Mouse (Mus musculus): ENCODE measurements around the gene 5730522E02Rik.
A peak's percentile ranks its signal among the peaks of the same experiment; 100 is the strongest.

5730522E02Rik gene

GRCm38 (mm10) chr11:25819789-25820188 lies 390.8 kb downstream of the 5730522E02Rik start:
- no peak for DNase-seq (ENCODE audit: low read depth, low spot score)

GRCm38 (mm10) chr11:25813446-25813845 lies 397.1 kb downstream of the 5730522E02Rik start:
- DNase-seq (ENCODE audit: low read depth, low spot score), result no peak

GRCm38 (mm10) chr11:25787691-25788090 lies 422.9 kb downstream of the 5730522E02Rik start:
- DNase-seq (ENCODE audit: low read depth, low spot score), result no peak

- no peak for DNase-seq (ENCODE audit: low read depth, low spot score)
Observed at GRCm38 (mm10) chr11:25772231-25772630, 438.3 kb downstream of the 5730522E02Rik start.

GRCm38 (mm10) chr11:25770991-25771568 lies 439.5 kb downstream of the 5730522E02Rik start:
- no peak for DNase-seq (ENCODE audit: low read depth, low spot score)

- DNase-seq (ENCODE audit: low read depth, low spot score), result no peak
Observed at GRCm38 (mm10) chr11:25767584-25768333, 442.8 kb downstream of the 5730522E02Rik start.

GRCm38 (mm10) chr11:25753156-25753899 lies 457.2 kb downstream of the 5730522E02Rik start:
- DNase-seq (ENCODE audit: low read depth, low spot score), result no peak

GRCm38 (mm10) chr11:25752418-25752817 lies 458.1 kb downstream of the 5730522E02Rik start:
- DNase-seq (ENCODE audit: low read depth, low spot score), result no peak

GRCm38 (mm10) chr11:25747098-25747862 lies 463.3 kb downstream of the 5730522E02Rik start:
- DNase-seq (ENCODE audit: low read depth, low spot score), result no peak

- DNase-seq (ENCODE audit: low read depth, low spot score), result no peak
Observed at GRCm38 (mm10) chr11:25743664-25744063, 466.9 kb downstream of the 5730522E02Rik start.

GRCm38 (mm10) chr11:25737255-25737654 lies 473.3 kb downstream of the 5730522E02Rik start:
- DNase-seq (ENCODE audit: low read depth, low spot score), result no peak

GRCm38 (mm10) chr11:25729476-25729875 lies 481.1 kb downstream of the 5730522E02Rik start:
- no peak for DNase-seq (ENCODE audit: low read depth, low spot score)

- no peak for DNase-seq (ENCODE audit: low read depth, low spot score)
Observed at GRCm38 (mm10) chr11:25715447-25716321, 494.9 kb downstream of the 5730522E02Rik start.

GRCm38 (mm10) chr11:25710559-25710958 lies 500.0 kb downstream of the 5730522E02Rik start:
- DNase-seq (ENCODE audit: low read depth, low spot score), result no peak

- DNase-seq (ENCODE audit: low read depth, low spot score), result no peak
Observed at GRCm38 (mm10) chr11:25709892-25710291, 500.7 kb downstream of the 5730522E02Rik start.

- no peak for DNase-seq (ENCODE audit: low read depth, low spot score)
Observed at GRCm38 (mm10) chr11:25704332-25705168, 506.0 kb downstream of the 5730522E02Rik start.

GRCm38 (mm10) chr11:25702791-25703190 lies 507.8 kb downstream of the 5730522E02Rik start:
- no peak for DNase-seq (ENCODE audit: low read depth, low spot score)

- peak; percentile 34 for DNase-seq (ENCODE audit: low read depth, low spot score)
Observed at GRCm38 (mm10) chr11:25697508-25698193, 512.9 kb downstream of the 5730522E02Rik start.

GRCm38 (mm10) chr11:25696168-25696567 lies 514.4 kb downstream of the 5730522E02Rik start:
- no peak for DNase-seq (ENCODE audit: low read depth, low spot score)
